Mouse (Mus musculus) embryonic facial prominence, embryonic 11.5 days (tissue): ENCODE data around the gene Lcn2. TPM values are rescaled to one million over a fixed set of nuclear protein-coding genes. Genes with fewer than 3 reads are reported as not detected.

Experiments used
- ATAC-seq: fragments of 200-750 bp; cut with Nextera tagmentation; replicated peaks from 2 replicates; pipeline ENCODE4 v1.8.0; 2017; ENCODE audit warnings: low read depth; ENCODE audit not compliant: insufficient number of reproducible peaks, low FRiP score, low TSS enrichment
- DNase-seq: peaks from one replicate; pipeline ENCODE4 v3.0.0-alpha.2; 2015; ENCODE audit warnings: low spot score
- H3K27ac ChIP-seq: fragments of 300-500 bp; sonication (generic); replicated peaks from 2 replicates; pipeline ENCODE4 v1.5.1; 2014; ENCODE audit warnings: mild to moderate bottlenecking, low read depth, low read length, control low read depth
- H3K27me3 ChIP-seq: fragments of 300-500 bp; sonication (generic); 2 replicates; pipeline ENCODE4 v1.6.1; 2014; ENCODE audit warnings: mild to moderate bottlenecking, low read length, moderate library complexity, mixed read lengths; ENCODE audit not compliant: control insufficient read depth, insufficient read depth
- H3K36me3 ChIP-seq: fragments of 300-500 bp; sonication (generic); replicated peaks from 2 replicates; pipeline ENCODE4 v1.6.1; 2014; ENCODE audit warnings: low read depth, mild to moderate bottlenecking, low read length, moderate library complexity, mixed read lengths; ENCODE audit not compliant: control insufficient read depth, insufficient read depth
- H3K4me1 ChIP-seq: fragments of 300-500 bp; sonication (generic); 2 replicates; pipeline ENCODE4 v1.6.1; 2014; ENCODE audit warnings: low read length, mixed read lengths; ENCODE audit not compliant: control insufficient read depth, insufficient read depth
- H3K4me2 ChIP-seq: fragments of 300-500 bp; sonication (generic); 2 replicates; pipeline ENCODE4 v1.6.1; 2014; ENCODE audit warnings: low read depth, mild to moderate bottlenecking, control low read depth, low read length, moderate library complexity
- H3K4me3 ChIP-seq: fragments of 300-500 bp; sonication (generic); 2 replicates; pipeline ENCODE4 v1.5.1; 2014; ENCODE audit warnings: low read depth, low read length, control low read depth
- H3K9ac ChIP-seq: fragments of 300-500 bp; sonication (generic); replicated peaks from 2 replicates; pipeline ENCODE4 v1.6.1; 2014; ENCODE audit warnings: mild to moderate bottlenecking, control low read depth, low read length
- H3K9me3 ChIP-seq: fragments of 300-500 bp; sonication (generic); replicated peaks from 2 replicates; pipeline ENCODE4 v1.6.1; 2016; ENCODE audit warnings: mild to moderate bottlenecking, low read length, inconsistent platforms, mixed read lengths; ENCODE audit not compliant: control insufficient read depth
- WGBS: fragments of 180-500 bp; shearing (Covaris S2); extraction: QIAGEN DNeasy Blood & Tissue Kit; methylation state at CpG from one replicate; pipeline ENCODE4 v1.1.7; 2014; 5-methylcytosine and 5-hydroxymethylcytosine counted together
- polyA plus RNA-seq: library from polyadenylated mRNA; unstranded; fragments of >200 nt; fragmentation: Nextera tagmentation; extraction: Ambion mirVana; gene quantifications from 2 replicates; pipeline ENCODE4 v1.2.1, GENCODE M21; 2014

Lcn2 gene
- polyA plus RNA-seq, 1 experiment from 2014 or later: 1.2 TPM

DNA sequence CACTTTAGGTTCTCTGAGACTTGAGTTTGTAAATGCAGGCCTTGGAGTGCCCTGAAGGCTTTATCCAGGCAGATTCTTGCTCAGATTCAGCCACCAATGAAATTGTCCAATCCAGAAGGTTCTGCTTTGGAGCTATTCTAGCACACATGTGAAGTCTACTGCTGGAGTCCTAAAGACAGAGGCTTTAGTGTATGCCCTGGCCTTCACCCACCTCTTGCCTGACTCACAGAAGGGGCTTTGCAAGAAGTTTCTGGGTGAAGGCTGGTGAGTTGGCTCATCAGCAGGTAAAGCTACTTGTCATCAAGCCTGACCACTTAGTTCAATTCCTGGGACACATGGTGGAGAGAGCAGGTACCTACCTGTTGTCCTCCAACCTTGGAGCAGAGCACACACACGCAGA is 38.1 kb upstream of the Lcn2 start:
- no peak overlapping the region for H3K9ac ChIP-seq
- no peaks in the 10 kb centered on the region for H3K36me3 ChIP-seq
- 92% methylated on average over 1 of the region's 1 CpGs for WGBS
- no peak overlapping the region for H3K4me2 ChIP-seq
- H3K27me3 ChIP-seq: no peaks in the 10 kb centered on the region
- H3K9me3 ChIP-seq: no peaks in the 10 kb centered on the region
- ATAC-seq (no peak), DNase-seq (no peak)
- no peak overlapping the region for H3K27ac ChIP-seq
- H3K4me1 ChIP-seq: peaks cover 7% of the 10 kb centered on the region; the same call in 1 of the 2 replicates
- no peak overlapping the region for H3K4me3 ChIP-seq

DNA sequence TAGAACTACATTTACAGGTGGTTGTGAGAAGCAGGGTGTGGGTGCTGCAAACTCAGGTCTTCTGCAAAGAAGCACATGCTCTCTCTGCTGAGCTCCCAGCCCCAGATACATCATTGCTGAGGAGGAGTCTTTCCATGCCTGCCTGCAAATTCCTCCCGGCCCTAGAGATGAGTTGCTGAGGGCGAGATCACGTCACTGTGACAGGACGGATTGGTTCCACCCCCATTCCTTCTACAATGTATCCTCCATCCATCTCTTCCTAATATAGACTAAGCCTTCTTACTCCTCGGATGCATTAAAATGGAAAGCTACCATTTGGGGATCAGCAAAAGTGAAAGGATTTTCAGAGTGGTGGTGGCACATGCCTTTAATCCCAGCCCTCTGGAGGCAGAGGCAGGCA is 37.5 kb upstream of the Lcn2 start:
- DNase-seq (no peak), ATAC-seq (no peak)
- WGBS: 73% methylated on average over 5 of the region's 5 CpGs
- Histone ChIP-seq H3K4me2 (no peak overlapping the region), H3K4me1 (peaks cover 7% of the 10 kb centered on the region; the same call in 1 of the 2 replicates), H3K9me3 (no peaks in the 10 kb centered on the region), H3K4me3 (no peak overlapping the region), H3K36me3 (no peaks in the 10 kb centered on the region), H3K27me3 (no peaks in the 10 kb centered on the region), H3K27ac (no peak overlapping the region), H3K9ac (no peak overlapping the region)

DNA sequence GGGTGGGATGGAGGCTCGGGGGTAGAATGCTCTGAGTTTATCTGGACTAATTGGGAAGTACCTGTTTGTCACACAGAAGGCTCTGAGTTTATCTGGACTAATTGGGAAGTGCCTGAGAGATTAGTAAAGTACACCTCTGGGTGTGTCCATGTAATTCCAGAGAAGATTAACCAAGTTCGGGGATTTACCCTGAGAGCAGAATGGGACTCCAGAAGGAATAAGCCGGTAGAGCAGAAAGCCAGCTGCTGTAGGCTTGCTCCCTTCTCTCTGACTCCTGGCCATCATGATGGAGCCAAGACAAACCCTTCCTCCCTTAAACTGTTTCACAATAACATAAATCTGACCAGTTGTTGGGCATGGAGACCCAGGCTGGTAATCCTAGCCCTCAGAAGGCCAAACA is 36.7 kb upstream of the Lcn2 start:
- Histone ChIP-seq H3K9ac (no peak overlapping the region), H3K27me3 (no peaks in the 10 kb centered on the region), H3K4me1 (peaks cover 7% of the 10 kb centered on the region; the same call in 1 of the 2 replicates), H3K27ac (peak overlapping the region; percentile 66), H3K4me2 (no peak overlapping the region), H3K36me3 (no peaks in the 10 kb centered on the region), H3K9me3 (no peaks in the 10 kb centered on the region), H3K4me3 (no peak overlapping the region)
- no peak for ATAC-seq
- WGBS: 41% methylated on average over 3 of the region's 3 CpGs
- no peak for DNase-seq

DNA sequence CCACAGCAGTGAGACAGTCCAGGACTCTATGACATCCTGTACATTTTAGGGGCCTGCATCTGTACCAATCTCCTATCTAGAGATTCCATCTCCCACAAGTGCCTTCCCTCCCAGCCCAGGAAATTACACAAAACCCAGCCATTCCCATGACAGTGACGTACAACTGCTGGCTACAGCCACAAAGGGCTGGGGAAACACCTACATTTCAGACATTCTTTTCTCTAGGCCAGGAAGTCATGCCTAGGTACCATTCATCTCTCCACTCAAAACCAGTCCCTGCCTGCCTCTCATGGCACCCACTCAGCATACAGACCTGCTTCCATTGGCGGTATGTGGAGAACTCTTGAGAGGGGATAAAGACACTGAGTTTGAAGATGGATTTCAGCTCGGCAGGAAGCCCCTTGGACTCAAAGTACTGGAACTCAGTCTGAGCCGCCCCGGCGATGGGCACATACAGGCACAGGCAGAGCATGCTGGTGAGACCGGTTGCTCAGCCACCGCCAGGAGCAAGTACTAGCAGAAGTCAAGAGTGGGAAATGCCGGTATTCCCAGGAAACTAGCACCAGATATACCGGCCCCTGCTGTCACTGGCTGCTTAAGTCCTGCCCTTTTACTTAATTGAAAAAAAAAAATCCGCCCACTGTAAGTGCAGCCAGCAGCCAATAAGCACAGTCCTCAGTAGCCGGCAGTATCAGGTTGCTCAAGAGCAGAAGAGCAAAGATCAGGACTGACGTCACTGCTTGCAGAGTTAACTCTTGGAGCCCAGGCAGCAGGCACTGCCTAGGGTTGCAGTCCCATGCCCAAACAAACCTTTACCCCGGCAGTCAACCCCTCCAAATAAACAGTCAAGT is 35.7 kb upstream of the Lcn2 start:
- Histone ChIP-seq H3K27me3 (no peaks in the 10 kb centered on the region), H3K9me3 (no peaks in the 10 kb centered on the region), H3K4me2 (peak overlapping the region; percentile 48), H3K4me3 (peak overlapping the region; percentile 19), H3K36me3 (peaks cover 3% of the 10 kb centered on the region; the same call in 1 of the 2 replicates), H3K9ac (peak overlapping the region; percentile 30; the same call in 1 of the 2 replicates), H3K4me1 (peaks cover 7% of the 10 kb centered on the region; the same call in 1 of the 2 replicates), H3K27ac (no peak overlapping the region; the same call in 1 of the 2 replicates)
- DNase-seq (peak; percentile 94), ATAC-seq (peak; percentile 87)
- WGBS: 2% methylated on average over 14 of the region's 14 CpGs

DNA sequence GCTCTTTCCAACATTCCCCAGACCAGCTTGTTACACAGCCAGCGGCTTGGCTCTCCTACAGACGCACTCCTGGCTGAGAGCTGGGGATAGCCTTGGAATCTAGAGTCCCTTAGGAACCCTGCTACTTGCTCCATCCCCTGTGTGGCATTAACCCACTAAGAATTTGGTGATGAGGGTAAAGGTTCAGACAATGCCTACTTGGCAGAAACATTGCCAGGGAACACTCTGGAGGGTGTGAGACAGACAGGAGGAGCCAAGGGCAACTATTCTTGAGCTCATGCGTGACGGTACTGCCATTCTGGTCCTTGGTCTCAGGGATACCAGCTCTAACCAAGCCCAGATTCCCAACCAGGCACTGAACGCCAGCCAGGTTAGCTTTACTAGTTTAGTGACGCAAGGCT is 33.8 kb upstream of the Lcn2 start:
- ATAC-seq (no peak), DNase-seq (no peak)
- H3K4me3 ChIP-seq: no peak overlapping the region
- no peak overlapping the region for H3K9ac ChIP-seq
- no peaks in the 10 kb centered on the region for H3K27me3 ChIP-seq
- H3K4me1 ChIP-seq: peaks cover 4% of the 10 kb centered on the region; the same call in 1 of the 2 replicates
- H3K27ac ChIP-seq: no peak overlapping the region
- H3K36me3 ChIP-seq: peaks cover 3% of the 10 kb centered on the region; the same call in 1 of the 2 replicates
- H3K9me3 ChIP-seq: no peaks in the 10 kb centered on the region
- 99% methylated on average over 6 of the region's 6 CpGs for WGBS
- H3K4me2 ChIP-seq: no peak overlapping the region

DNA sequence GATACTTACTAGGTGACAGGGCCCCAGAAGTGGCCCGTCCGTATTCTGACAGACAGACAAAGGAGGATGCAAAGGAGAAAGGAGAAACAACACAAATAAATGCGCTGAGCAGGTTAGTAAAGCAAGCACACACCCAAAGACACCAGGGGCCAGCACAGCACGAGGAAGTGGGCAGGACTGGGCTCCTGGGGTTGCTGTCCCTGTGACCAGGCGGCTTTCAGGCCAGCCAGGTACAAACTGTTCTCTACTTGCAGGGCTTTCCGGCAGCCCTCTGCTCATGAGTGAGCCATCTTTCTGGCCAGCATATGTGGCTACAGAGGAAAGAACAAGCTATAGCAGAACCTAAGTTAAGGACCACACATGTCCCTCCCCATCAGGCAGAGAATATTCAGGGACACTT is 32.6 kb upstream of the Lcn2 start:
- Histone ChIP-seq H3K27me3 (no peaks in the 10 kb centered on the region), H3K9ac (no peak overlapping the region), H3K9me3 (no peaks in the 10 kb centered on the region), H3K27ac (no peak overlapping the region), H3K4me3 (no peak overlapping the region), H3K36me3 (peaks cover 6% of the 10 kb centered on the region; the same call in 1 of the 2 replicates), H3K4me1 (peaks cover 4% of the 10 kb centered on the region; the same call in 1 of the 2 replicates), H3K4me2 (no peak overlapping the region)
- no peak for ATAC-seq
- 87% methylated on average over 6 of the region's 6 CpGs for WGBS
- DNase-seq: no peak

DNA sequence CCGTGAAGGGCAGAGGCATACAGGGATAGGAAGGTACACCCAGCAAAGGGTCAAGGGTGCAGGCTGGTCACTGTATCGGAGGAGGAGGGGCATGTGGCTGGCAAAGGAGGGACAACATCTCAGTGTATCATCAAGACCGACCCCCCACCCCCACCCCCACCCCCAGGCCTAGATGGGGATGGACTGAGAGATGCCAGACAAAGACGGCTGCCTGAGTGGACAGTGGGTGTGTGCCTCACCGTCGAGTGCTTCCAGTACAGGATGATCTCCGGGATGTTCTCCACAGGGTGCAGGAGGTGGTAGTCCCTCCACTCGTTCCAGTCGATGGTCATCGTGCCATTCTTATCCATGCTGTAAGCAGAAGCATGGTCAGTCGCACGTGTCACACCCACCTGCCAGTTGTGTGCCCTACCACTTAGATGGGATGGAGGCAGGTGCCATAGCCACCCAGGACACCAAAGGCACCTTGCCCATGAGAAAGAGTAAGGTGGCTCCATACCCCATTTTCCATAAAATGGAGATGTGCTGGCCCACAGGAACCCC is 32.1 kb upstream of the Lcn2 start:
- Histone ChIP-seq H3K4me1 (peaks cover 4% of the 10 kb centered on the region; the same call in 1 of the 2 replicates), H3K27me3 (no peaks in the 10 kb centered on the region), H3K27ac (no peak overlapping the region), H3K36me3 (peaks cover 6% of the 10 kb centered on the region; the same call in 1 of the 2 replicates), H3K9ac (no peak overlapping the region), H3K9me3 (no peaks in the 10 kb centered on the region), H3K4me3 (no peak overlapping the region), H3K4me2 (no peak overlapping the region)
- DNase-seq (no peak), ATAC-seq (no peak)
- 89% methylated on average over 12 of the region's 12 CpGs for WGBS

DNA sequence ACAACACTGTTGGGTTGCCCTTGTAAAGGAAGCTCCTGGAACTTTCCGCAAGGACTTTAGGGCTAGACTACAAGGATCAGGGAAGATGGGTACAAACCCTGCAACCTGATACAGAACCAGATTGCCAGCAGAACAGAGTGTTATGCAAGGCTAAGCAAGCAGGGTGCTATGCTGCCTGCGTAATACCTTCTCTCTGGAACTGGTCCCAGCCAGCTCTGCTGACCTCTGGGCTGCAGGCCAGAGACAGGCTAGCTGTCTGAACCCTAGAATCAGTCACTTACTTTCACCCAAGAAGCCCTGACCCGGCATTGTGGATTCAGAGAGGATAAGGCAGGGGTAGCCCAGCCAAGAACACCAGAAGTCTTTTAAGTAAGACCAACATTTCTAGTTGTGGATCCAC is 31.3 kb upstream of the Lcn2 start:
- no peak overlapping the region for H3K9ac ChIP-seq
- H3K27ac ChIP-seq: no peak overlapping the region
- no peak overlapping the region for H3K4me2 ChIP-seq
- H3K4me3 ChIP-seq: no peak overlapping the region
- no peaks in the 10 kb centered on the region for H3K27me3 ChIP-seq
- no peak for DNase-seq
- H3K36me3 ChIP-seq: peaks cover 6% of the 10 kb centered on the region; the same call in 1 of the 2 replicates
- WGBS: 94% methylated on average over 3 of the region's 3 CpGs
- no peaks in the 10 kb centered on the region for H3K9me3 ChIP-seq
- H3K4me1 ChIP-seq: peaks cover under 1% of the 10 kb centered on the region; the same call in 1 of the 2 replicates
- no peak for ATAC-seq
